ENCODE assay signal across 9 mouse cellular contexts in genomic region chr7:30492765-30493164, GRCm38 (mm10). TPM values are rescaled to one million over a fixed set of nuclear protein-coding genes. Genes with fewer than 3 reads are reported as not detected.
A peak's percentile ranks its signal among the peaks of the same experiment; 100 is the strongest.
DNase-seq lines count a peak whose midpoint lies in the region; ATAC-seq and TF ChIP-seq lines count a peak whose summit lies in the region.
"Had no signal": no experiment of that assay in that cellular context is flagged by ENCODE, and none has a peak within 500 bp of the region (broad histone marks: within the 10 kb centered on the region; RNA-seq: fewer than 3 reads in every experiment).

No protein-coding gene starts in this region.

- no peaks in the 10 kb centered on the region for H3K36me3 ChIP-seq in splenic B cell, adult 2 months (ENCODE audit: control insufficient read depth, insufficient read depth, low read length, poor library complexity, severe bottlenecking)

- peak; percentile 62 to 66 for DNase-seq in frontal cortex, postnatal 25 days (ENCODE audit: low spot score in 2 of 2)
- DNase-seq in adipocyte (ENCODE audit: low spot score), result peak; percentile 68
- DNase-seq in heart, postnatal 4 days, result peak; percentile 83
- peak; percentile 72 to 86 for DNase-seq in left cerebral cortex, adult 18-20 months (ENCODE audit: low spot score in 2 of 2)
- peak; percentile 85 for DNase-seq in splenic B cell, adult 2 months (ENCODE audit: low read depth, low spot score)

- no peak for ATAC-seq in frontal cortex, adult (ENCODE audit: low TSS enrichment)
- peak; percentile 74 for ATAC-seq in megakaryocyte-erythroid progenitor cell, adult 5-6 weeks (replicated peaks; ENCODE audit: low FRiP score, low TSS enrichment, poor library complexity, severe bottlenecking)

- no peak for TF ChIP-seq POLR2A in cortical plate, adult 2 months (IDR thresholded peaks at IDR 0.05; ENCODE audit: extremely low read depth, insufficient read depth, low read length)

- H3K27ac ChIP-seq in cortical plate, adult 2 months (ENCODE audit: insufficient read depth, low read length), result no peak overlapping the region

- H3K27me3 ChIP-seq in splenic B cell, adult 2 months (ENCODE audit: control insufficient read depth, insufficient read depth, low read length, poor library complexity, severe bottlenecking), result no peaks in the 10 kb centered on the region

- no peaks in the 10 kb centered on the region for H3K4me1 ChIP-seq in cortical plate, adult 2 months (ENCODE audit: control insufficient read depth, insufficient read depth, low read length)

- TF ChIP-seq CTCF in cortical plate, adult 2 months (IDR thresholded peaks at IDR 0.05; ENCODE audit: extremely low read depth, insufficient read depth, low read length), result peak; percentile 79

- H3K4me3 ChIP-seq in cortical plate, adult 2 months (ENCODE audit: insufficient read depth, low read length), result no peak overlapping the region
- H3K4me3 ChIP-seq: myocyte had no signal

RNA-seq across cellular contexts. Expression of gene Prodh2, which starts 0.7 kb away (rescaled TPM):
- not detected in 2 replicates for polyA plus RNA-seq in cortical plate, adult 2 months (2012; rRNA removed)
- total RNA-seq in heart, postnatal 4 days (2021), result not detected
- total RNA-seq in left cerebral cortex, adult 18-20 months (2021), result not detected
- not detected in 2 replicates for total RNA-seq in megakaryocyte-erythroid progenitor cell, adult 5-6 weeks (2014; fragmentation: Nextera tagmentation)
- total RNA-seq in megakaryocyte-erythroid progenitor cell, adult 5-6 weeks (2017), result not detected in 2 replicates
- polyA plus RNA-seq: myocyte had no signal

RNA-seq across cellular contexts. Expression of gene Nphs1, which starts 34.6 kb away (rescaled TPM):
- polyA plus RNA-seq in cortical plate, adult 2 months (2012; rRNA removed), result 1.4 and 1.7 TPM in 2 replicates
- not detected for total RNA-seq in heart, postnatal 4 days (2021)
- under 1 TPM; 0.44 to 0.52 TPM for total RNA-seq in left cerebral cortex, adult 18-20 months (2021)
- total RNA-seq in megakaryocyte-erythroid progenitor cell, adult 5-6 weeks (2014; fragmentation: Nextera tagmentation), result 1.7 TPM in 1 of 2 replicates, not detected in the other
- 1.9 TPM in 1 of 2 replicates, not detected in the other for total RNA-seq in megakaryocyte-erythroid progenitor cell, adult 5-6 weeks (2017)

RNA-seq across cellular contexts. Expression of gene Kirrel2, which starts 35.3 kb away (rescaled TPM):
- polyA plus RNA-seq in cortical plate, adult 2 months (2012; rRNA removed), result 7.8 and 8.3 TPM in 2 replicates
- total RNA-seq in heart, postnatal 4 days (2021), result under 1 TPM in 1 of 2 experiments, not detected in 1; 0.34 TPM
- 1 to 10 TPM; 8.2 to 8.3 TPM for total RNA-seq in left cerebral cortex, adult 18-20 months (2021)
- total RNA-seq in megakaryocyte-erythroid progenitor cell, adult 5-6 weeks (2014; fragmentation: Nextera tagmentation), result not detected in 2 replicates
- not detected in 2 replicates for total RNA-seq in megakaryocyte-erythroid progenitor cell, adult 5-6 weeks (2017)
- polyA plus RNA-seq: myocyte had no signal

RNA-seq across cellular contexts. Expression of gene Arhgap33, which starts 42.1 kb away (rescaled TPM):
- polyA plus RNA-seq in cortical plate, adult 2 months (2012; rRNA removed), result 174 and 184 TPM in 2 replicates
- total RNA-seq in heart, postnatal 4 days (2021), result 10 to 100 TPM in 1 of 2 experiments, 1 to 10 TPM in 1; 7.3 to 12.8 TPM
- 100 to 1,000 TPM; 179 to 187 TPM for total RNA-seq in left cerebral cortex, adult 18-20 months (2021)
- total RNA-seq in megakaryocyte-erythroid progenitor cell, adult 5-6 weeks (2014; fragmentation: Nextera tagmentation), result 32.6 and 47.6 TPM in 2 replicates
- total RNA-seq in megakaryocyte-erythroid progenitor cell, adult 5-6 weeks (2017), result 4.6 and 15.1 TPM in 2 replicates

RNA-seq across cellular contexts. Expression of gene Aplp1, which starts 47.4 kb away (rescaled TPM):
- polyA plus RNA-seq in cortical plate, adult 2 months (2012; rRNA removed), result 1,095 and 1,125 TPM in 2 replicates
- total RNA-seq in heart, postnatal 4 days (2021), result 1 to 10 TPM; 6.0 to 7.4 TPM
- 1,000 to 10,000 TPM; 1,233 to 1,333 TPM for total RNA-seq in left cerebral cortex, adult 18-20 months (2021)
- not detected in 2 replicates for total RNA-seq in megakaryocyte-erythroid progenitor cell, adult 5-6 weeks (2014; fragmentation: Nextera tagmentation)
- total RNA-seq in megakaryocyte-erythroid progenitor cell, adult 5-6 weeks (2017), result not detected in 2 replicates

Comparison
In these comparisons a context has a peak if more than half of its experiments do, and no peak if none do; other contexts are left out.
1. RNA of gene Kirrel2, which starts 35.3 kb away (total RNA-seq): 8.2 to 8.3 TPM in left cerebral cortex, adult 18-20 months; 0.34 TPM in heart, postnatal 4 days and not detected in megakaryocyte-erythroid progenitor cell, adult 5-6 weeks; every median in the first group is over 4 times any median in the second.
2. Peak in every context shown above with its lines, with median percentiles within 50 percentile points of each other: DNase-seq.